Mouse (Mus musculus) heart, postnatal 14 days (tissue): ENCODE data around the gene Sh3d21. TPM values are rescaled to one million over a fixed set of nuclear protein-coding genes. Genes with fewer than 3 reads are reported as not detected.

Experiments
- DNase-seq, 2 experiments: peaks; one replicate each; pipeline ENCODE4 v3.0.0; 2021 to 2022
- intact Hi-C: fragments of 180-260 bp; cut with DNase I; formaldehyde crosslinking; loops from one replicate; pipeline ENCODE4 v1.15.1; 2025
- total RNA-seq, 2 experiments: library from RNA; stranded (reverse); gene quantifications; 2 replicates each; pipeline ENCODE4 v1.2.3; 2021

Gene Sh3d21
- total RNA-seq, 2 experiments from 2014 or later, result 3.0 to 3.1 TPM

GRCm38 (mm10) chr4:126148161-126148961, 14.9 kb downstream of the Sh3d21 start:
- intact Hi-C loops, result loop anchor here (5.0 kb wide), 1 partner anchor 61 kb away; no protein-coding TSS in a partner anchor

GRCm38 (mm10) chr4:126147533-126148160, 15.6 kb downstream of the Sh3d21 start, which contains the start of gene Eva1b:
Eva1b (plus strand) TSS chr4:126147744.
- DNase-seq, result peak; percentile 73 to 76
- intact Hi-C loops, result loop anchor here (5.0 kb wide), 1 partner anchor 60 kb away; no protein-coding TSS in a partner anchor

More at GRCm38 (mm10) chr4:126148161-126148961, 14.9 kb downstream of the Sh3d21 start:
- DNase-seq, result peak; percentile 75 to 81

- intact Hi-C loops, result loop anchor here (5.0 kb wide), 1 partner anchor 60 kb away; no protein-coding TSS in a partner anchor
- no peak for DNase-seq
Measured at GRCm38 (mm10) chr4:126146974-126147532, 16.2 kb downstream of the Sh3d21 start.

- intact Hi-C loops, result loop anchor here (5.0 kb wide), 1 partner anchor 58 kb away; no protein-coding TSS in a partner anchor
- peak in 1 of 2 experiments; percentile 36 for DNase-seq
Measured at GRCm38 (mm10) chr4:126145396-126145795, 17.9 kb downstream of the Sh3d21 start.

- DNase-seq, result no peak
- intact Hi-C loops, result no loop called here
Measured at GRCm38 (mm10) chr4:126141021-126141420, 22.3 kb downstream of the Sh3d21 start.

- intact Hi-C loops, result no loop called here
- DNase-seq, result no peak
Measured at GRCm38 (mm10) chr4:126137773-126138172, 25.5 kb downstream of the Sh3d21 start.

- intact Hi-C loops, result no loop called here
- DNase-seq, result no peak
Measured at GRCm38 (mm10) chr4:126134639-126135038, 28.7 kb downstream of the Sh3d21 start.

- intact Hi-C loops, result no loop called here
Measured at GRCm38 (mm10) chr4:126134236-126134635, 29.1 kb downstream of the Sh3d21 start.

GRCm38 (mm10) chr4:126132636-126133264, 30.5 kb downstream of the Sh3d21 start:
- DNase-seq, result no peak
- intact Hi-C loops, result no loop called here

More at GRCm38 (mm10) chr4:126134236-126134635, 29.1 kb downstream of the Sh3d21 start:
- no peak for DNase-seq

- intact Hi-C loops, result no loop called here
Measured at GRCm38 (mm10) chr4:126131290-126132121, 31.8 kb downstream of the Sh3d21 start.

GRCm38 (mm10) chr4:126130502-126130901, 32.8 kb downstream of the Sh3d21 start:
- intact Hi-C loops, result no loop called here

More at GRCm38 (mm10) chr4:126131290-126132121, 31.8 kb downstream of the Sh3d21 start:
- peak; percentile 39 to 55 for DNase-seq

GRCm38 (mm10) chr4:126123309-126124040, 39.8 kb downstream of the Sh3d21 start:
- intact Hi-C loops, result no loop called here
- no peak for DNase-seq

More at GRCm38 (mm10) chr4:126130502-126130901, 32.8 kb downstream of the Sh3d21 start:
- no peak for DNase-seq

GRCm38 (mm10) chr4:126120506-126120905, 42.8 kb downstream of the Sh3d21 start:
- no peak for DNase-seq
- intact Hi-C loops, result no loop called here

- no peak for DNase-seq
- intact Hi-C loops, result no loop called here
Measured at GRCm38 (mm10) chr4:126120052-126120451, 43.2 kb downstream of the Sh3d21 start.

- no peak for DNase-seq
- intact Hi-C loops, result no loop called here
Measured at GRCm38 (mm10) chr4:126119051-126119450, 44.2 kb downstream of the Sh3d21 start.

GRCm38 (mm10) chr4:126118651-126119050, 44.6 kb downstream of the Sh3d21 start:
- DNase-seq, result no peak
- intact Hi-C loops, result no loop called here

GRCm38 (mm10) chr4:126117116-126117515, 46.2 kb downstream of the Sh3d21 start:
- DNase-seq, result peak in 1 of 2 experiments; percentile 32
- intact Hi-C loops, result no loop called here

GRCm38 (mm10) chr4:126115871-126116521, 47.3 kb downstream of the Sh3d21 start:
- intact Hi-C loops, result no loop called here
- no peak for DNase-seq
